Mouse (Mus musculus) heart, adult 2 months (tissue): ENCODE results near the gene Jazf1.

ENCODE experiments used
- CTCF ChIP-seq: fragments of 200-600 bp; IDR thresholded peaks from 2 replicates; pipeline ENCODE4 v1.8.1; 2022; ENCODE audit warnings: antibody characterized with exemption, mild to moderate bottlenecking, moderate library complexity
- POLR2A ChIP-seq: fragments of 200-500 bp; IDR thresholded peaks from 2 replicates; pipeline ENCODE4 v1.6.1; 2011; ENCODE audit warnings: mild to moderate bottlenecking, low read depth, low read length, control low read depth; ENCODE audit not compliant: insufficient read depth

- peak; percentile 62 for TF ChIP-seq CTCF
- TF ChIP-seq POLR2A, result no peak
Measured at GRCm38 (mm10) chr6:52843027-52843426, 225.4 kb downstream of the Jazf1 start.
